Mouse (Mus musculus): Measurements from ENCODE around the gene Tfcp2l1. TPM values are rescaled to one million over a fixed set of nuclear protein-coding genes. Genes with fewer than 3 reads are reported as not detected.

The Tfcp2l1 gene
- total and polyA plus RNA-seq, 3 experiments, result not detected

- Histone ChIP-seq H3K9me3 (replicated peaks; ENCODE audit: insufficient read depth, low read length) (no peaks in the 10 kb centered on the region), H3K27ac (ENCODE audit: control insufficient read depth, low read depth, low read length) (no peak overlapping the region), H3K27me3 (ENCODE audit: control insufficient read depth in 1 of 2, insufficient read depth in 2 of 2, low read length in 2 of 2) (no peaks in the 10 kb centered on the region), H3K79me2 (ENCODE audit: control insufficient read depth, insufficient read depth, low read length, poor library complexity) (no peaks in the 10 kb centered on the region), H3K4me1 (ENCODE audit: control insufficient read depth in 1 of 2, insufficient read depth in 2 of 2, low read length in 2 of 2) (peaks cover 4 to 10% of the 10 kb centered on the region in 2 experiments; a peak in 3 of 4 replicates), H3K9ac (ENCODE audit: control insufficient read depth, low read depth, low read length, poor library complexity, severe bottlenecking) (no peak overlapping the region), H3K36me3 (ENCODE audit: control insufficient read depth in 1 of 2, insufficient read depth in 2 of 2, low read length in 2 of 2) (peaks cover 5 to 10% of the 10 kb centered on the region in 2 experiments; a peak in 3 of 4 replicates), H3K4me3 (ENCODE audit: control insufficient read depth in 1 of 2, insufficient read depth in 1 of 2, low read depth in 2 of 2, low read length in 2 of 2) (no peak overlapping the region)
- DNase-seq (ENCODE audit: low read depth, low spot score), result no peak
- TF ChIP-seq NELFE (IDR thresholded peaks at IDR 0.05; ENCODE audit: low read depth, low read length), result no peak
- TF ChIP-seq USF2 (IDR thresholded peaks at IDR 0.05; ENCODE audit: borderline replicate concordance in 1 of 2, insufficient read depth in 1 of 2, low read depth in 1 of 2, low read length in 2 of 2), result no peak
- TF ChIP-seq SIN3A (IDR thresholded peaks at IDR 0.05; ENCODE audit: low read length), result no peak
- TF ChIP-seq E2F4 (IDR thresholded peaks at IDR 0.05; ENCODE audit: borderline replicate concordance, low read depth, low read length), result no peak
- TF ChIP-seq TBP (IDR thresholded peaks at IDR 0.05; ENCODE audit: low read depth, low read length), result no peak
- no peak for TF ChIP-seq TAL1 (IDR thresholded peaks at IDR 0.05; ENCODE audit: low read length)
- no peak for TF ChIP-seq RAD21 (IDR thresholded peaks at IDR 0.05; ENCODE audit: low read depth, low read length)
- TF ChIP-seq CHD1 (IDR thresholded peaks at IDR 0.05; ENCODE audit: low read depth, low read length), result no peak
- no peak for TF ChIP-seq ELF1 (IDR thresholded peaks at IDR 0.05; ENCODE audit: low read depth, low read length)
- TF ChIP-seq POLR2A (IDR thresholded peaks at IDR 0.05; ENCODE audit: control insufficient read depth in 1 of 2, insufficient read depth in 1 of 2, low read depth in 1 of 2, low read length in 2 of 2, poor library complexity in 1 of 2), result no peak
- TF ChIP-seq MEF2A (IDR thresholded peaks at IDR 0.05; ENCODE audit: extremely low read depth, insufficient replicate concordance, low read depth, low read length, poor library complexity, severe bottlenecking), result no peak
- no peak for TF ChIP-seq GATA1 (IDR thresholded peaks at IDR 0.05; ENCODE audit: low read depth, low read length)
- TF ChIP-seq POLR2AphosphoS5 (IDR thresholded peaks at IDR 0.05; ENCODE audit: borderline replicate concordance, low read depth, low read length), result no peak
- TF ChIP-seq EP300 (IDR thresholded peaks at IDR 0.05; ENCODE audit: low read depth in 1 of 2, low read length in 2 of 2), result no peak
- TF ChIP-seq ETS1 (IDR thresholded peaks at IDR 0.05; ENCODE audit: low read depth, low read length), result no peak
- TF ChIP-seq CHD2 (IDR thresholded peaks at IDR 0.05; ENCODE audit: low read length), result no peak
- no peak for TF ChIP-seq CTCF (IDR thresholded peaks at IDR 0.05 in 2 of 3, conservative IDR thresholded peaks at IDR 0.05 in 1 of 3; ENCODE audit: control insufficient read depth in 1 of 3, insufficient read depth in 1 of 3, low read depth in 2 of 3, low read length in 3 of 3, poor library complexity in 1 of 3, severe bottlenecking in 1 of 3)
These were observed 30.1 kb upstream of the Tfcp2l1 start for GRCm38 (mm10) chr1:118597475-118598213.

- Histone ChIP-seq H3K36me3 (ENCODE audit: control insufficient read depth in 1 of 2, insufficient read depth in 2 of 2, low read length in 2 of 2) (peaks cover 5 to 10% of the 10 kb centered on the region in 2 experiments; a peak in 3 of 4 replicates), H3K27ac (ENCODE audit: control insufficient read depth, low read depth, low read length) (no peak overlapping the region), H3K4me3 (ENCODE audit: control insufficient read depth in 1 of 2, insufficient read depth in 1 of 2, low read depth in 2 of 2, low read length in 2 of 2) (no peak overlapping the region), H3K79me2 (ENCODE audit: control insufficient read depth, insufficient read depth, low read length, poor library complexity) (no peaks in the 10 kb centered on the region), H3K9ac (ENCODE audit: control insufficient read depth, low read depth, low read length, poor library complexity, severe bottlenecking) (no peak overlapping the region), H3K27me3 (ENCODE audit: control insufficient read depth in 1 of 2, insufficient read depth in 2 of 2, low read length in 2 of 2) (no peaks in the 10 kb centered on the region), H3K9me3 (replicated peaks; ENCODE audit: insufficient read depth, low read length) (no peaks in the 10 kb centered on the region), H3K4me1 (ENCODE audit: control insufficient read depth in 1 of 2, insufficient read depth in 2 of 2, low read length in 2 of 2) (peaks cover 4 to 10% of the 10 kb centered on the region in 2 experiments; a peak in 3 of 4 replicates)
- TF ChIP-seq RAD21 (IDR thresholded peaks at IDR 0.05; ENCODE audit: low read depth, low read length) (no peak), CTCF (IDR thresholded peaks at IDR 0.05 in 2 of 3, conservative IDR thresholded peaks at IDR 0.05 in 1 of 3; ENCODE audit: control insufficient read depth in 1 of 3, insufficient read depth in 1 of 3, low read depth in 2 of 3, low read length in 3 of 3, poor library complexity in 1 of 3, severe bottlenecking in 1 of 3) (no peak), MYB (IDR thresholded peaks at IDR 0.05; ENCODE audit: low read depth, low read length) (no peak), BHLHE40 (IDR thresholded peaks at IDR 0.05; ENCODE audit: borderline replicate concordance, low read depth, low read length) (no peak), TBP (IDR thresholded peaks at IDR 0.05; ENCODE audit: low read depth, low read length) (no peak), JUND (IDR thresholded peaks at IDR 0.05; ENCODE audit: low read depth, low read length) (no peak), CHD1 (IDR thresholded peaks at IDR 0.05; ENCODE audit: low read depth, low read length) (no peak), GATA1 (IDR thresholded peaks at IDR 0.05; ENCODE audit: low read depth, low read length) (no peak), ZMIZ1 (IDR thresholded peaks at IDR 0.05; ENCODE audit: low read depth, low read length) (no peak), TCF12 (IDR thresholded peaks at IDR 0.05; ENCODE audit: low read depth, low read length) (no peak), MAX (IDR thresholded peaks at IDR 0.05; ENCODE audit: low read length) (no peak), UBTF (IDR thresholded peaks at IDR 0.05; ENCODE audit: borderline replicate concordance, insufficient read depth, low read depth, low read length) (no peak), HCFC1 (IDR thresholded peaks at IDR 0.05; ENCODE audit: low read depth, low read length) (no peak), ELF1 (IDR thresholded peaks at IDR 0.05; ENCODE audit: low read depth, low read length) (no peak), USF1 (IDR thresholded peaks at IDR 0.05; ENCODE audit: low read depth, low read length) (no peak)
- no peak for DNase-seq (ENCODE audit: low read depth, low spot score)
These were observed 29.4 kb upstream of the Tfcp2l1 start for GRCm38 (mm10) chr1:118598339-118598738.

Measured in MEL (cell line).